ENCODE assay signal across 8 mouse cellular contexts in genomic region chr7:124129019-124129418, GRCm38 (mm10).
DNase-seq lines count a peak whose midpoint lies in the region; ATAC-seq and TF ChIP-seq lines count a peak whose summit lies in the region.

No protein-coding gene starts in this region.

- WGBS in liver, embryonic 14.5 days (ENCODE audit: insufficient replicate concordance), result 2% methylated on average over 2 of the region's 2 CpGs
- WGBS in intestine, embryonic 16.5 days, result 0% methylated on average over 2 of the region's 2 CpGs

- H3K9ac ChIP-seq in liver, embryonic 14.5 days (replicated peaks), result no peak overlapping the region
- no peak overlapping the region for H3K9ac ChIP-seq in intestine, embryonic 16.5 days (ENCODE audit: low read depth, low read length)

- intact Hi-C loops in left cerebral cortex, postnatal 25 days (cut with DNase I), result loop anchor here (2.0 kb wide), 1 partner anchor 1264 kb away; no protein-coding TSS in a partner anchor

- peak; percentile 17 for DNase-seq in cerebellum, adult 11 months
- no peak for DNase-seq in liver, embryonic 14.5 days (ENCODE audit: low read depth in 3 of 3, low spot score in 3 of 3)
- no peak for DNase-seq in liver
- peak; percentile 68 for DNase-seq in embryo, embryonic 10.5 days (ENCODE audit: low spot score)
- DNase-seq in left cerebral cortex, postnatal 25 days (ENCODE audit: low spot score in 2 of 2), result peak; percentile 39 to 55

- TF ChIP-seq EP300 in liver, embryonic 14.5 days (IDR thresholded peaks at IDR 0.05; ENCODE audit: low read depth), result no peak

- H3K27ac ChIP-seq in liver, embryonic 14.5 days, result no peak overlapping the region
- H3K27ac ChIP-seq in intestine, embryonic 16.5 days (ENCODE audit: low read length), result no peak overlapping the region

- H3K36me3 ChIP-seq in liver, embryonic 14.5 days (replicated peaks; ENCODE audit: control insufficient read depth, insufficient read depth, low read depth), result no peaks in the 10 kb centered on the region
- H3K36me3 ChIP-seq in intestine, embryonic 16.5 days (ENCODE audit: control insufficient read depth, insufficient read depth, low read length), result no peaks in the 10 kb centered on the region

- TF ChIP-seq CTCF in liver, embryonic 14.5 days (IDR thresholded peaks at IDR 0.05; ENCODE audit: low read depth), result peak; percentile 17; the same call in 1 of the 2 replicates

- H3K9me3 ChIP-seq in liver, embryonic 14.5 days (ENCODE audit: control insufficient read depth, low read length), result no peaks in the 10 kb centered on the region
- H3K9me3 ChIP-seq in intestine, embryonic 16.5 days (ENCODE audit: control insufficient read depth, low read length), result no peaks in the 10 kb centered on the region

- H3K4me2 ChIP-seq in liver, embryonic 14.5 days (ENCODE audit: low read depth), result no peak overlapping the region
- no peak overlapping the region for H3K4me2 ChIP-seq in intestine, embryonic 16.5 days (ENCODE audit: low read depth, low read length)

- ATAC-seq in cerebellum, adult (ENCODE audit: insufficient number of reproducible peaks, low FRiP score, low TSS enrichment), result no peak
- no peak for ATAC-seq in liver, embryonic 14.5 days (ENCODE audit: insufficient read depth)
- no peak for ATAC-seq in erythroblast, adult 5-6 weeks (replicated peaks; ENCODE audit: low FRiP score, poor library complexity, severe bottlenecking)
- ATAC-seq in intestine, embryonic 16.5 days, result no peak

- H3K27me3 ChIP-seq in liver, embryonic 14.5 days (ENCODE audit: control insufficient read depth, insufficient read depth, low read length), result no peaks in the 10 kb centered on the region
- no peaks in the 10 kb centered on the region for H3K27me3 ChIP-seq in intestine, embryonic 16.5 days (replicated peaks; ENCODE audit: control insufficient read depth, insufficient read depth, low read length)

- no peaks in the 10 kb centered on the region for H3K4me1 ChIP-seq in liver, embryonic 14.5 days (replicated peaks; ENCODE audit: control insufficient read depth in 2 of 2, insufficient read depth in 2 of 2, low read length in 1 of 2)
- H3K4me1 ChIP-seq in intestine, embryonic 16.5 days (ENCODE audit: control insufficient read depth, insufficient read depth, low read length), result no peaks in the 10 kb centered on the region

- H3K4me3 ChIP-seq in liver, embryonic 14.5 days (ENCODE audit: insufficient read depth in 1 of 2, low read depth in 2 of 2, low read length in 2 of 2), result no peak overlapping the region
- no peak overlapping the region for H3K4me3 ChIP-seq in intestine, embryonic 16.5 days (ENCODE audit: low read length)

Comparison
In these comparisons a context has a peak if more than half of its experiments do, and no peak if none do; other contexts are left out.
1. DNase-seq: peak in cerebellum, adult 11 months (single experiment), embryo, embryonic 10.5 days (single experiment) and left cerebral cortex, postnatal 25 days (2 of 2); none in liver, embryonic 14.5 days (0 of 3) and liver (single experiment).